In the genomic region with DNA sequence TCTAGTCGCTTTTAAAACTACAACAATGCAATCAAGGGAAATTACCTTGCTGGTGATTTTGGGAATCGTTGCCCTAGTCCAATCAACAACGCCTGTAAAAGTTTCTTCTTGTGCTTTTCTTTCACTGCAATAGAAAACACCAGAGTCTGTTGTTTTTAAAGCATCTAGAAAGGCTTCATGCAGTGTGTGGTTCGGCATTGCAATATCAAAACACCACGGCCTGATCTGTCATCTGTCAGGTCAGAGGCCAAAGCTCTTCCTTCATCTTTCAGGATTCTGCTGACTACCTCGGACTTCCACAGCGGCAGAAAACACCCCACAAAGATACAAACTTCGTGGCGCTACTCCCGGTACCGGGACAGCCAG, we compare ENCODE assay signal across 8 mouse cellular contexts. TPM values are rescaled to one million over a fixed set of nuclear protein-coding genes. Genes with fewer than 3 reads are reported as not detected.
DNase-seq lines count a peak whose midpoint lies in the region; ATAC-seq and TF ChIP-seq lines count a peak whose summit lies in the region.

No protein-coding gene starts in this region.

- TF ChIP-seq EP300 in ES-Bruce4 (IDR thresholded peaks at IDR 0.05; ENCODE audit: insufficient read depth, low read depth, low read length) = no peak

- no peak for TF ChIP-seq POLR2A in ES-Bruce4 (IDR thresholded peaks at IDR 0.05; ENCODE audit: insufficient read depth, low read length)

- H3K9me3 ChIP-seq in heart, embryonic 12.5 days (replicated peaks) = no peaks in the 10 kb centered on the region
- no peaks in the 10 kb centered on the region for H3K9me3 ChIP-seq in ES-Bruce4 (replicated peaks; ENCODE audit: control insufficient read depth, insufficient read depth, low read length, poor library complexity, severe bottlenecking)
- no peaks in the 10 kb centered on the region for H3K9me3 ChIP-seq in forebrain, postnatal 0 days (ENCODE audit: low read length)

- H3K27ac ChIP-seq in heart, embryonic 12.5 days (ENCODE audit: poor library complexity, severe bottlenecking) = peak overlapping the region; percentile 98
- H3K27ac ChIP-seq in ES-Bruce4 (ENCODE audit: insufficient read depth, low read length) (0 out of 2 replicates have a peak overlapping the region, but pooled peaks have one; percentile 15), macrophage (no peak overlapping the region)
- H3K27ac ChIP-seq in forebrain, postnatal 0 days (ENCODE audit: low read depth, low read length) = peak overlapping the region; percentile 97

- no peak for TF ChIP-seq CTCF in ES-Bruce4 (IDR thresholded peaks at IDR 0.05; ENCODE audit: low read depth, low read length)
- TF ChIP-seq CTCF in forebrain, postnatal 0 days (IDR thresholded peaks at IDR 0.05; ENCODE audit: low read depth) = no peak

- H3K27me3 ChIP-seq in heart, embryonic 12.5 days (replicated peaks) = no peaks in the 10 kb centered on the region
- no peaks in the 10 kb centered on the region for H3K27me3 ChIP-seq in ES-Bruce4 (ENCODE audit: control insufficient read depth, insufficient read depth, low read length, poor library complexity, severe bottlenecking)
- no peaks in the 10 kb centered on the region for H3K27me3 ChIP-seq in forebrain, postnatal 0 days (ENCODE audit: insufficient read depth, low read length)

- peak overlapping the region; percentile 99 for H3K9ac ChIP-seq in heart, embryonic 12.5 days
- H3K9ac ChIP-seq in ES-Bruce4 (ENCODE audit: low read depth, poor library complexity, severe bottlenecking) = peak overlapping the region; percentile 100
- peak overlapping the region; percentile 81 for H3K9ac ChIP-seq in forebrain, postnatal 0 days

- ATAC-seq in heart, embryonic 12.5 days (ENCODE audit: insufficient number of reproducible peaks, low FRiP score) = no peak
- ATAC-seq in forebrain, postnatal 0 days = no peak

- H3K4me3 ChIP-seq in heart, embryonic 12.5 days = peak overlapping the region; percentile 99
- H3K4me3 ChIP-seq in ES-Bruce4 (ENCODE audit: low read depth, low read length) (peak overlapping the region; percentile 73), macrophage (ENCODE audit: inconsistent target) (peak overlapping the region; percentile 44)
- peak overlapping the region; percentile 93 for H3K4me3 ChIP-seq in forebrain, postnatal 0 days (ENCODE audit: low read depth, low read length)

- peak overlapping the region; percentile 76 for H3K4me2 ChIP-seq in heart, embryonic 12.5 days
- peak overlapping the region; percentile 75 for H3K4me2 ChIP-seq in forebrain, postnatal 0 days (ENCODE audit: low read depth)

- WGBS in heart, embryonic 12.5 days = 5% methylated on average over 11 of the region's 11 CpGs
- 3% methylated on average over 11 of the region's 11 CpGs for WGBS in forebrain, postnatal 0 days
- 8% methylated on average over 11 of the region's 11 CpGs for WGBS in macrophage (ENCODE audit: missing documents)

- H3K4me1 ChIP-seq in heart, embryonic 12.5 days (replicated peaks) = peaks cover 7% of the 10 kb centered on the region; the same call in 1 of the 2 replicates
- no peaks in the 10 kb centered on the region for H3K4me1 ChIP-seq in ES-Bruce4 (ENCODE audit: control insufficient read depth, insufficient read depth, low read length)
- H3K4me1 ChIP-seq in forebrain, postnatal 0 days (ENCODE audit: insufficient read depth) = 0 out of 2 replicates have a peak, but pooled peaks cover 16% of the 10 kb centered on the region

- DNase-seq in heart, adult 18-20 months = no peak
- no peak for DNase-seq in forebrain, postnatal 0 days
- no peak for DNase-seq in ovary, postnatal 14 days (ENCODE audit: low spot score)
- no peak for DNase-seq in right cerebral cortex, postnatal 36 days (ENCODE audit: low spot score in 2 of 2)
- DNase-seq in thymus, postnatal 14 days = no peak

- no peaks in the 10 kb centered on the region for H3K36me3 ChIP-seq in heart, embryonic 12.5 days
- no peaks in the 10 kb centered on the region for H3K36me3 ChIP-seq in ES-Bruce4 (ENCODE audit: control insufficient read depth, insufficient read depth, low read length, poor library complexity, severe bottlenecking)
- H3K36me3 ChIP-seq in forebrain, postnatal 0 days (ENCODE audit: insufficient read depth) = no peaks in the 10 kb centered on the region
- H3K36me3 ChIP-seq in macrophage (ENCODE audit: inconsistent target) = no peaks in the 10 kb centered on the region

- peaks cover 51% of the 10 kb centered on the region for H3K79me2 ChIP-seq in macrophage (ENCODE audit: inconsistent target)

RNA-seq across cellular contexts. Expression of a gene that starts 1.2 kb away (rescaled TPM):
- 13.4 and 14.1 TPM in 2 replicates for polyA plus RNA-seq in heart, embryonic 12.5 days (2016; fragmentation: Nextera tagmentation; extraction: Ambion mirVana)
- 10 to 100 TPM; 29.1 to 33.9 TPM for total RNA-seq in heart, adult 18-20 months (2021)
- polyA plus RNA-seq in ES-Bruce4 (2011; ENCODE audit: insufficient read depth, insufficient read length, low read depth, missing spikeins) = 14.8 and 17.0 TPM in 2 replicates
- total RNA-seq in forebrain, postnatal 0 days (2014; rRNA removed) = 20.5 and 28.5 TPM in 2 replicates
- polyA plus RNA-seq in forebrain, postnatal 0 days (2015; fragmentation: Nextera tagmentation; extraction: Ambion mirVana) = 4.1 and 7.3 TPM in 2 replicates
- total RNA-seq in macrophage (2018; cell fraction: chromatin; rRNA removed) = 100 to 1,000 TPM in 21 of 26 experiments, 10 to 100 TPM in 5; 74.4 to 148 (median 116) TPM
- total RNA-seq in macrophage (2018; cell fraction: cytosol; rRNA removed) = 10 to 100 TPM; 12.1 to 23.1 (median 18.2) TPM
- 100 to 1,000 TPM in 2 of 26 experiments, 10 to 100 TPM in 24; 38.2 to 103 (median 72.0) TPM for total RNA-seq in macrophage (2018; cell fraction: nucleus; rRNA removed)
- 9.7 to 14.2 TPM (median 11.7 TPM) in 3 replicates for polyA plus RNA-seq in macrophage (2018)

RNA-seq across cellular contexts. Expression of a gene that starts 27.6 kb away (rescaled TPM):
- not detected in 2 replicates for polyA plus RNA-seq in heart, embryonic 12.5 days (2016; fragmentation: Nextera tagmentation; extraction: Ambion mirVana)
- total RNA-seq in heart, adult 18-20 months (2021) = not detected
- polyA plus RNA-seq in ES-Bruce4 (2011; ENCODE audit: insufficient read depth, insufficient read length, low read depth, missing spikeins) = 1.2 and 1.3 TPM in 2 replicates
- total RNA-seq in forebrain, postnatal 0 days (2014; rRNA removed) = not detected in 2 replicates
- polyA plus RNA-seq in forebrain, postnatal 0 days (2015; fragmentation: Nextera tagmentation; extraction: Ambion mirVana) = not detected in 2 replicates
- not detected for total RNA-seq in macrophage (2018; cell fraction: chromatin; rRNA removed)
- total RNA-seq in macrophage (2018; cell fraction: cytosol; rRNA removed) = not detected
- not detected for total RNA-seq in macrophage (2018; cell fraction: nucleus; rRNA removed)
- polyA plus RNA-seq in macrophage (2018) = not detected in 3 replicates

Comparison
In these comparisons a context has a peak if more than half of its experiments do, and no peak if none do; other contexts are left out.
1. H3K4me3 ChIP-seq: peak in every context shown above with its lines; median percentile 99 in heart, embryonic 12.5 days; 93 in forebrain, postnatal 0 days; 73 in ES-Bruce4; 44 in macrophage.